Mouse (Mus musculus): ENCODE results near the gene Sptan1. TPM values are rescaled to one million over a fixed set of nuclear protein-coding genes. Genes with fewer than 3 reads are reported as not detected.

The Sptan1 gene
- total and polyA plus RNA-seq, 3 experiments, result 77.0 to 206 (median 192) TPM

- DNase-seq, result peak; percentile 79
These were observed 96.1 kb downstream of the Sptan1 start for GRCm38 (mm10) chr2:30061215-30062166.

- peak; percentile 88 for DNase-seq
These were observed 97.1 kb downstream of the Sptan1 start for GRCm38 (mm10) chr2:30062249-30063093.

- DNase-seq, result peak; percentile 85
These were observed 97.9 kb downstream of the Sptan1 start for GRCm38 (mm10) chr2:30063235-30063634.

GRCm38 (mm10) chr2:30063791-30064190 lies 98.4 kb downstream of the Sptan1 start:
- no peak for DNase-seq

- DNase-seq, result no peak
These were observed 98.9 kb downstream of the Sptan1 start for GRCm38 (mm10) chr2:30064298-30064697.

GRCm38 (mm10) chr2:30066046-30066901 lies 100.9 kb downstream of the Sptan1 start:
- DNase-seq, result peak; percentile 99

- peak; percentile 71 for DNase-seq
These were observed 101.9 kb downstream of the Sptan1 start for GRCm38 (mm10) chr2:30067031-30067888.

- no peak for DNase-seq
These were observed 102.6 kb downstream of the Sptan1 start for GRCm38 (mm10) chr2:30067962-30068361.

GRCm38 (mm10) chr2:30072875-30073274 lies 107.5 kb downstream of the Sptan1 start:
- DNase-seq, result no peak

- no peak for DNase-seq
These were observed 107.9 kb downstream of the Sptan1 start for GRCm38 (mm10) chr2:30073285-30073684.

GRCm38 (mm10) chr2:30075625-30076024 lies 110.3 kb downstream of the Sptan1 start:
- DNase-seq, result peak; percentile 57

GRCm38 (mm10) chr2:30076439-30076838 lies 111.1 kb downstream of the Sptan1 start:
- DNase-seq, result no peak

- DNase-seq, result no peak
These were observed 111.6 kb downstream of the Sptan1 start for GRCm38 (mm10) chr2:30076959-30077358.

GRCm38 (mm10) chr2:30077502-30078348 lies 112.4 kb downstream of the Sptan1 start, which contains the start of gene Pkn3:
Gene Pkn3 (plus strand): TSS chr2:30077684.
- peak; percentile 92 for DNase-seq

GRCm38 (mm10) chr2:30078349-30078712 lies 113.0 kb downstream of the Sptan1 start:
- peak; percentile 45 for DNase-seq

- DNase-seq, result no peak
These were observed 113.4 kb downstream of the Sptan1 start for GRCm38 (mm10) chr2:30078760-30079159.

GRCm38 (mm10) chr2:30080181-30080800 lies 114.9 kb downstream of the Sptan1 start:
- no peak for DNase-seq

Data from adrenal gland, adult 2 months (tissue).